ENCODE assay signal across 11 mouse cellular contexts in the genomic region with DNA sequence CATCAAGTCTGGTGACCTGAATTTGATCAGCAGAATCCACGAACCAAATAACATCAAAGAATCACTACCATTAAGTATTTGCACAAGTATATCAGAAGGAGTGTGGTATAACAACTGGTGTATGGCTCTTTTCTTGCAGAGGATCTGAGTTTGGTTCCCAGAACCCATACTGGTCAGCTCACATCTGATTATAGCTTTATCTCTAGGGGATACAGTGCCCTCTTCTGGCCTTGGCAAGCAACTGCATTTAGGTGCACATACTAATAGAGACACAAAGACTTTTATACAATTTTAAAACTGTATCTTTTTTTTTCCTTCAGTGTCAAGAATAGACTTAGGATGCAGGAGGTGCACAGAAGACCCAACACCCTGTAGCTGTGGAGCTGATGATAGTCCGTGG. TPM values are rescaled to one million over a fixed set of nuclear protein-coding genes. Genes with fewer than 3 reads are reported as not detected.
DNase-seq lines count a peak whose midpoint lies in the region; ATAC-seq and TF ChIP-seq lines count a peak whose summit lies in the region.
"Had no signal": no experiment of that assay in that cellular context is flagged by ENCODE, and none has a peak within 500 bp of the region (broad histone marks: within the 10 kb centered on the region; RNA-seq: fewer than 3 reads in every experiment).

No protein-coding gene starts in this region.

- no peak overlapping the region for H3K9ac ChIP-seq in hindbrain, embryonic 16.5 days (ENCODE audit: low read depth, low read length)
- H3K9ac ChIP-seq in hindbrain, embryonic 12.5 days, result no peak overlapping the region
- H3K9ac ChIP-seq: limb, embryonic 15.5 days had no signal

- peaks cover 30% of the 10 kb centered on the region for H3K36me3 ChIP-seq in hindbrain, embryonic 16.5 days (ENCODE audit: control insufficient read depth, insufficient read depth, low read length)
- peaks cover 42% of the 10 kb centered on the region for H3K36me3 ChIP-seq in hindbrain, embryonic 12.5 days
- peaks cover 5% of the 10 kb centered on the region; the same call in 1 of the 2 replicates for H3K36me3 ChIP-seq in thymus, adult 2 months (ENCODE audit: control insufficient read depth, insufficient read depth, low read length)

- H3K4me1 ChIP-seq in hindbrain, embryonic 16.5 days (ENCODE audit: control insufficient read depth, insufficient read depth, low read depth, low read length), result peaks cover 16% of the 10 kb centered on the region
- peaks cover 15% of the 10 kb centered on the region for H3K4me1 ChIP-seq in hindbrain, embryonic 12.5 days
- H3K4me1 ChIP-seq in thymus, adult 2 months (replicated peaks; ENCODE audit: control insufficient read depth, insufficient read depth, low read length), result peaks cover 4% of the 10 kb centered on the region

- no peak overlapping the region for H3K27ac ChIP-seq in hindbrain, embryonic 16.5 days (ENCODE audit: low read depth, low read length)
- no peak overlapping the region for H3K27ac ChIP-seq in hindbrain, embryonic 12.5 days
- H3K27ac ChIP-seq in thymus, adult 2 months (ENCODE audit: control insufficient read depth, insufficient read depth, low read length), result no peak overlapping the region
- H3K27ac ChIP-seq: forebrain, embryonic 10.5 days; limb, embryonic 15.5 days had no signal

- ATAC-seq in hindbrain, embryonic 16.5 days, result no peak
- no peak for ATAC-seq in hindbrain, embryonic 12.5 days (ENCODE audit: low FRiP score)
- 0 out of 2 replicates have a peak, but pooled peaks have one; percentile 20 for ATAC-seq in megakaryocyte progenitor cell, adult 5-6 weeks (replicated peaks; ENCODE audit: poor library complexity)

- WGBS in hindbrain, embryonic 16.5 days, result 98% methylated on average over 2 of the region's 2 CpGs
- WGBS in hindbrain, embryonic 12.5 days, result 90% methylated on average over 2 of the region's 2 CpGs
- 98% methylated on average over 2 of the region's 2 CpGs for WGBS in thymus, adult 2 months

- no peak for TF ChIP-seq POLR2A in thymus, adult 2 months (IDR thresholded peaks at IDR 0.05; ENCODE audit: control insufficient read depth, extremely low read depth, insufficient read depth, low read length, poor library complexity)

- H3K27me3 ChIP-seq in hindbrain, embryonic 16.5 days (replicated peaks; ENCODE audit: control insufficient read depth, insufficient read depth, low read length), result no peaks in the 10 kb centered on the region
- no peaks in the 10 kb centered on the region for H3K27me3 ChIP-seq in hindbrain, embryonic 12.5 days
- no peaks in the 10 kb centered on the region for H3K27me3 ChIP-seq in thymus, adult 2 months (ENCODE audit: control insufficient read depth, insufficient read depth, low read length)
- H3K27me3 ChIP-seq: limb, embryonic 15.5 days had no signal

- DNase-seq in thymus, postnatal 0 days (ENCODE audit: low spot score), result peak; percentile 29
- DNase-seq in thymus, adult 2 months, result no peak
- DNase-seq in ovary, adult 18-20 months (ENCODE audit: low spot score), result no peak
- no peak for DNase-seq in gastrocnemius, postnatal 4 days (ENCODE audit: low spot score in 2 of 2)
- no peak for DNase-seq in thymus, postnatal 36 days
- DNase-seq: layer of hippocampus, adult 9-11 months had no signal

- no peaks in the 10 kb centered on the region for H3K9me3 ChIP-seq in hindbrain, embryonic 16.5 days (ENCODE audit: control insufficient read depth, low read length)
- no peaks in the 10 kb centered on the region; the same call in 1 of the 2 replicates for H3K9me3 ChIP-seq in hindbrain, embryonic 12.5 days (replicated peaks)
- H3K9me3 ChIP-seq: limb, embryonic 15.5 days had no signal

- H3K4me2 ChIP-seq in hindbrain, embryonic 16.5 days (ENCODE audit: low read length), result peak overlapping the region; percentile 10; the same call in 1 of the 2 replicates
- no peak overlapping the region for H3K4me2 ChIP-seq in hindbrain, embryonic 12.5 days (replicated peaks)
- H3K4me2 ChIP-seq: limb, embryonic 15.5 days had no signal

- TF ChIP-seq CTCF in thymus, adult 2 months (IDR thresholded peaks at IDR 0.05; ENCODE audit: borderline replicate concordance, control insufficient read depth, extremely low read depth, insufficient read depth, low read length, poor library complexity), result no peak

- no peak overlapping the region for H3K4me3 ChIP-seq in hindbrain, embryonic 16.5 days (ENCODE audit: low read length)
- no peak overlapping the region; the same call in 1 of the 2 replicates for H3K4me3 ChIP-seq in hindbrain, embryonic 12.5 days
- H3K4me3 ChIP-seq in thymus, adult 2 months (ENCODE audit: control insufficient read depth, insufficient read depth, low read length), result no peak overlapping the region

RNA-seq across cellular contexts. Expression of a gene that starts 2.8 kb away (rescaled TPM):
- polyA plus RNA-seq in hindbrain, embryonic 16.5 days (2015; fragmentation: Nextera tagmentation; extraction: Ambion mirVana), result 144 and 145 TPM in 2 replicates
- 137 and 149 TPM in 2 replicates for polyA plus RNA-seq in hindbrain, embryonic 12.5 days (2016; fragmentation: Nextera tagmentation; extraction: Ambion mirVana)
- polyA plus RNA-seq in thymus, postnatal 0 days (2015; fragmentation: Nextera tagmentation; extraction: Ambion mirVana), result 32.7 and 35.4 TPM in 2 replicates
- 20.8 and 22.6 TPM in 2 replicates for polyA plus RNA-seq in thymus, adult 2 months (2012; rRNA removed)
- 9.2 and 9.7 TPM in 2 replicates for total RNA-seq in megakaryocyte progenitor cell, adult 5-6 weeks (2015)
- 11.1 and 14.5 TPM in 2 replicates for total RNA-seq in megakaryocyte progenitor cell, adult 5-6 weeks (2017)
- 10 to 100 TPM; 18.5 to 23.6 TPM for total RNA-seq in gastrocnemius, postnatal 4 days (2021)
